Mouse (Mus musculus) liver, embryonic 14.5 days (tissue): Measurements from ENCODE around the gene Cd248.

ENCODE experiments used
- CTCF ChIP-seq: IDR thresholded peaks from 2 replicates; pipeline ENCODE4 v1.5.1; 2016; ENCODE audit warnings: antibody characterized with exemption, low read depth, control low read depth
- EP300 ChIP-seq: IDR thresholded peaks from 2 replicates; pipeline ENCODE4 v1.6.1; 2016; ENCODE audit warnings: antibody characterized with exemption, low read depth

GRCm38 (mm10) chr19:5032686-5033085 lies 35.2 kb upstream of the Cd248 start:
- TF ChIP-seq CTCF, result no peak
- TF ChIP-seq EP300, result no peak
